Mouse (Mus musculus) gastrocnemius, adult 18-20 months (tissue): ENCODE results near the gene Spsb1. TPM values are rescaled to one million over a fixed set of nuclear protein-coding genes. Genes with fewer than 3 reads are reported as not detected.

Experiments
- DNase-seq: peaks from one replicate; pipeline ENCODE4 v3.0.0; 2021; ENCODE audit warnings: low spot score
- total RNA-seq, 2 experiments: library from RNA; stranded (reverse); gene quantifications; 2 replicates each; pipeline ENCODE4 v1.2.3; 2021

Gene Spsb1
- total RNA-seq, 2 experiments from 2014 or later = 5.9 to 9.6 TPM

GRCm38 (mm10) chr4:149953621-149954481 lies 992 bp downstream of the Spsb1 start:
- DNase-seq = peak; percentile 54

GRCm38 (mm10) chr4:149952201-149952600 lies 2.6 kb downstream of the Spsb1 start:
- no peak for DNase-seq

GRCm38 (mm10) chr4:149951201-149951600 lies 3.6 kb downstream of the Spsb1 start:
- peak; percentile 46 for DNase-seq

DNA sequence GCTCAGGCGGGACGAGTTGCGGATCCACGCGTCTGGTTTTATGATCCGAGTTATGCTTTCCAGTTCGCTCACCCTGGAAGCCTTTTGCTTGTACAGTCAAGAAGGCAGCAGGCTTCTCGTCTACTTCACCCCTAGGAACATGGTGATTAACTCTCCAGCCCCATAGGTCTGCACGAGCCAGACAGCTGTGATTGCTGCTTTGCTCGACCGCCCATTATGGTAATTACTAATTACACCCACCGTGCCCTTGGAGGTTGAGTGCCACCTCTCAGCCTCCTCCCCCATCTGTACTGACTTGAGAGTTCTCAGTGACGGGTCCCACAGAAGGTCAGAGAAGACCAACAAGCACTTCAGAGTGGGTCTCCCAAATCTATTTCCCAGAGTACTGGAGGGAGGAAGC lies 5.2 kb downstream of the Spsb1 start:
- no peak for DNase-seq

DNA sequence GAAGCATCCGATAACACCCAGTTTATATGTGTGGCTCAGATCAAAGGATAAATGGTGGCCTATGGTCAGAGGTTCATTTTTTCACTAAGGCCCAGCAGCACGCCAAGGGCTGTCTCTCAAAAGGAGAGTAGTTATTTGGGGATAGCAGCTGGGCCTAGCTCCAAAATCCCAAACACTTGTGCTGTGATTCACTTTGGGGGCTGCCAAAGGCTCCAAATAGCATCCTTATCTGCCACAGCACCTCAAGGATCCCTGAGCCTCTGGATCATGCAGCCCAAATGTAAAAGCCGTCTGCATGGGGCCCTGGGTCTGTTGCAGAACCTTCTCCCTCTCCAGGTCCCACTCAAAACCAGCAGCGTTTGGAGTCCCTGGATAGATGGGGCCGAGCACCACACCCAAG lies 6.7 kb downstream of the Spsb1 start:
- no peak for DNase-seq

DNA sequence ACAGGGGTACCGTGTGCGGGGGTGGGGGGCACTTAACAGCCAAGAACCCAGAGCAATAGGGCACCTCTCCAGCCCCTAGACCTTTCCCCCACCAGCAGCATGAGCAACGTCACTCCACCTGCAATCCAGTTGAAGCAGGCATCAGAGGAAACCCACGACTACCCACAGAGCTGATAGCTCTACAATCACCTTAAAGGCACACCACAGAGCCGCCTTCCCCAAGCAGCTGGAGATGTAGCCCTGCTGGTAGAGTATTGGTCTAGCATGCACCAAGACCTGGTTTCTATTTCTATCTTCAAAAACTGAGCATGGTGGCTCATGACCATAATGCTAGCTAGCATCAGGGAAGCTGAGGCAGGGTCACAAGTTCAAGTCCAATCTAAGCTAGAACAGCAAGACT lies 7.4 kb downstream of the Spsb1 start:
- no peak for DNase-seq

- DNase-seq = no peak
Observed at GRCm38 (mm10) chr4:149945194-149945593, 9.6 kb downstream of the Spsb1 start.

DNA sequence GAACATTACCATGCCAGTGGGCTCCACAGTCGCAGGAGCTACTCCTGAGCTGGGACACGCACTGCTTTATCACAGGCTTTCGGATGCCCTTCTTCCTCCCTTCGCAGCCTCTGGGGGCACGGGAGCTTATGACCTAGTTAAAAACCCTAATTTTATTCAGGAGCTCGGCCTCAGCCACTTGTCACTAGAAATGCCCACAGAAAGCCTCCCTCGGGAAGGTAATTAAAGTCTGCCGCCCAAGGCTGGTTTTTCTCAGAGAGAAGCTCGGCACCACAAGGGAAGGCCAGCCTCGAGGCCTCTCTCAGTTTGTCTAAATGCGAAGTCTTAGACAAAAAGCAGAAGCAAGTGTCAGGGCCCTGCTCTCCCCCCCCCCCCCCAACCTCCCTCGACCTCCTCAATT lies 10.6 kb downstream of the Spsb1 start:
- DNase-seq = no peak

- DNase-seq = no peak
Observed at GRCm38 (mm10) chr4:149942831-149943741, 11.8 kb downstream of the Spsb1 start.

DNA sequence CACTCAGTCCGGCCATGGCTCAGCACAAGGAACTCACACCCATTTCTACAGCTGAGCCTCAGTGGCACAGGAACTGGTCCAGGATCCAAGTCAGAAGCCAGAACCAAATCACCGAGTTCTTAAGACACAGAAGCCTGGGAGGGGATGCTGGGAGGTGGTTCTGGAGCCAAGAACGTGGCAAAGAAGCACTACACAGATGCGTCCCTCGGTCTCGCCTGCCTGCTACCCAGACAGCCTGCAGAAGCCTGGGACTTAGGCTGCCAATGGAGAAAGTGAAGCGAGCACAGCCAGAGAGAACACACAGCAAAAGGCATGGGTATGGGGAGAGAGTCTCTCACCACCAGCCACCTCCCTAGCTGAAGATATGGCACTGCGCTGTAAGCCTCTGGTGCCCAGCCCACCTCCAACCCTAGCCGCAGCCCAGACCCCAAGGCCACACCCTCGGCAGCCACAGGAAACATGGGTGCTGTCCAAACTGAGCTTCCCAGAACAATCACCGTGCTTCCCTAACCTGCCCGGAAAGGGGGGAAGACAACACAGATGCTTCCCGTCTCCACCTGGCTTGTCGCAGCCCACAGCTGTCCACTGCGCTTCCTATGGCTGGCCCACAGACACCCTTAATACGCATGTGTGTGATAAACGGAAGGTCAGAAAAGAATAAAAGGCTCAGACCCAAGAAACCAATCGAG lies 13.6 kb downstream of the Spsb1 start:
- DNase-seq = no peak

DNA sequence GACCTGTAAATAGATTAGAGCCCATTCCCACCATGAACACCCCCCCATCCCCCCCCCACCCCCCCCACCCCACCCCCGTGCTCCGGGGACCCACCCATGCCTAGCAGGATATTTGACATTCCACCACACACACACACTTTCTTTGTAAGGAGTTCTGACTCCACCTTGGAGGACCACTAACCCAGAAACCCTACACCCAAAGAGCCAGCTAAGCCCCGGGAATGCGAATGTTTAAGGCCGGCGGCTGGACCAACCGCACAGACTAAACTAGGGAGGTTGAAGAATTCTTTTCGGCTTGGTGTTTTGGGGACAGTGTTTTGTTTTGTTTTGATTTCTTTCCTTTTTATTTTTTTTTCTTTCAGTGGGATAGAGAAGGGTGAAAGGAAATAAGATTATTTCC lies 16.1 kb downstream of the Spsb1 start:
- DNase-seq = no peak

- no peak for DNase-seq
Observed at GRCm38 (mm10) chr4:149936921-149937320, 17.9 kb downstream of the Spsb1 start.

- DNase-seq = no peak
Observed at GRCm38 (mm10) chr4:149935470-149935869, 19.4 kb downstream of the Spsb1 start.

DNA sequence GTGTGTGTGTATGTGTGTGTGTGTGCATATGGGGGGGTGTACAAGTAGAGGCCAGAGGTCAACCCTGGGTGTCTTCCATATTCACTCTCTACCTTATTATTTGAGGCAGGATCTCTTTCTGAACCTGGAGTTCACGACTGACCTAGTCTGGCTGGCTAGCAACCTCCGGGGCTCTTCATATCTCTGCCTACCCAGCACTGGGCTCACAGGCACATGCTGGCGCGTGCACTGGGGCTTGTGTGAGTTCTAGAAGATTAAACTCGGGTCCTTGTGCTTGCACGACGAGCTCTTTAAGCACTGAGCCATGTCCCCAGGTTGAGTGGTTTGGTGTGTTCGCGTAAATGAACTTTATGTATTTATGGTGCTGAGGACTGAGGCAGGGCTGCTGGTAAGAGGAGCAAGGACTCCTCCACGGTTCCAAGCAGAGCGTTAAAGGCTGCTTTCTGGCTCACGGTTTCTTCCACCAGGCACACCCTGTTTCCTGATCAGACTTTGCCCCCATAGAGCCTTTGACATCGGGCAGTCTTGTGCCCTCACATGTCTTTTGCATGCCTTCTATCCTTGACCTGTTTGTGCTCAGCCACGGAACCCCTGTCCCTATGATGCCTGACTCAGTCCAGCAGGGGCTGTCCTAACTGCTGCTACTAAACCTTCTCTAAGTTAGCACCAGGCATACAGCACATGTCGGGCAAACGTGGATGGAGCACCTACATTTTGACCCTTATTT lies 21.2 kb downstream of the Spsb1 start:
- no peak for DNase-seq

- DNase-seq = no peak
Observed at GRCm38 (mm10) chr4:149933025-149933424, 21.8 kb downstream of the Spsb1 start.

DNA sequence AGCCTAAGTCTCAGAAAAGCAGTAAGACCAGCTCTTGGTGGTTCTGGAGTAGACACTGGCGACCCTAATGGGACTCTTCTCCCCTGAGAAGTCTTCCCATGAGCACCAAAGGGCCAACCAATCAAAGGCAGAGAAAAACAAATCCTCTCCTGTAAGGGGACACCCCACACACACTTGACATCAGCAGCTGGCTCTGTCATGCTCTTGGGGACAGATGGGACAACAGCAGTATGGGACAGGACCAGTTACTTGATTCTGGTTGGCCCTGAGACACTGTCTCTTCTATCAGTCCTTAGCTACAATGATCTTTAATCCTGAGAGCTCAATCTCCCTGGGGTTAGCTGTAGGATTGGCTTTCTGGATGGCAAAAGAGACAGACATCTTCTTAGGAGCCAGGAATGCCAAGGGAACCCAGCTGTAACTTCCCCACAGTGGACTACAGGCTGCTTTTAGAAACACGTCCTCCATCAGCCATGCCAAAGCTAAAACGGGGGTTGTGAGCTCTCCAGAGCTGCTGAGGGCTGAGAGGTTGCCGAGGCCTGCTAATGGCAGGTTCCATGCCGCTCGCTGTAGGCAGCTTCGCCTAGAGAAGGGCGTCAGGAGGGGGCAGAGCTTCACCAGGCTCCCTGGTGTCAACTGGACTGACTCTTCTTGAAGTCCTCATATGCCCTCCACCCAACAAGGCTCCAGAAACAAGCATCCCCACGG lies 22.6 kb downstream of the Spsb1 start:
- no peak for DNase-seq

- DNase-seq = no peak
Observed at GRCm38 (mm10) chr4:149930755-149931154, 24.1 kb downstream of the Spsb1 start.

DNA sequence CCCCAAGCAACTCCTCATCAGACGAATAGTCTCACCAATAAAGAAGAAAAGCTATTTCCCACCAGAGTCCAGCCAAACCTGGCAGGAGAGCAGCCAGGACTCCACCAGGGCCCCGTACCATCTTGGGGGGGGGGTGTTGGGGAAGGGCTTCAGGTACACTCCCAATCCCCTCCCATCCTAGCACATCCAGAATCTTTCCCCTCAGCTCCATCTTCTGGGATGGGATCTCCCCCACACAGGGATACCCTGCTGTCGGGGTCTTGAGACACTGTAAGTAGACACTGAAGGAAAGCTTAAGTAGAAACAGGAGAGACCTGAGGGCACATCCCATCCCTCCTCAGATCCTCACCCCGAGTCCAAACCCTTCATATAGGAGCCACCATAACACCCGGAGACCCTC lies 31.8 kb downstream of the Spsb1 start:
- DNase-seq = no peak

DNA sequence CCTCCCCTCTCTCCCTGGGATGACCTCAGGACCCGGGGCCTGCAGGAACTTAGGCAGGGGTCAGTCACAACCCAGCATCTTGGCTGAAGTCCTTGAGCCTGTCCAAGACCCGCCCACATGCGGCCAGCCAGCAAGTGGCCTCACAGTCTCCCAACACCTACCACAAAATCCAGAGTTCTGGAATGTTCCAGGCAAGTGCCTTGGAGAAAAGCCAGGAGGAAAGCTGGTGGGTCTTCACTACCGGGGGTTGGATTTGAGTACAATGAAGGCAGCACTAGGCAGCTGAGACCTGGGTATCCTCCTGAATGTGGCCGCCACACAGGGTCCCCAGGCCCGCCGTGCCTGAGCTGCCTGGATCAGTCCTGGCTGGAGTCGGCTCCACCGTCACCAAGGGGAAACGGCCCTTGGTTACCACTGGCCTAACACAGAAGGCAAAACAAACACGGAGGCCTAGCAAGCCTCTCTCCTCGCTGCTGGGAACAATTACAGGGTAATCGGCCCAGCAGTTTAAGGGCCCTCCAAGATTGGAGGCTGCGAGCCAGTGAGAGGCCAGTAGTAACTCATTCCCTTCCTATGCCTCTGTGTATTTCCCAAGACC lies 32.6 kb downstream of the Spsb1 start:
- DNase-seq = peak; percentile 74

DNA sequence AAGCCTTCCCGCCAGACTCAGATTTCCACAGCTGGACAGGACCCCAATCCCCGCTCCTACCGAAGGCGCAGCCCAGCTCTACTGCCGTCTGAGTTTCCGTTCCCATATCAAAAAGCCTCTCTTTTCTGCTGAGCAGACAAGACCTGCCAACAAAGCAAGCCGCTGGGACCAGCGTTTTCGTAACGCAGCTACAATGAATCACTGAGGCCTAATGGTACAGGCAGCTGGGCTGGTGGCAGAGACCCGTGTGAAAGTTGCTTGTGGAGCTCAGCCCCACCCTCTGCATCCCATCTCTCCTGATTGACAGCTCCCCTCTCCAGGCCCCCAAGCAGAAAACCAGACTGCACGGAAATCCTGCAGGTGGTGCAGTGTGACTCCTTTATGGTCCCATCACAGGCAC lies 34.0 kb downstream of the Spsb1 start:
- DNase-seq = peak; percentile 26
